Mouse (Mus musculus) left cerebral cortex, postnatal 36 days (tissue): ENCODE data around the gene Adamts17. TPM values are rescaled to one million over a fixed set of nuclear protein-coding genes. Genes with fewer than 3 reads are reported as not detected.

Experiments used
- DNase-seq, 2 experiments: peaks; one replicate each; pipeline ENCODE4 v3.0.0; 2021 to 2022; ENCODE audit warnings: low spot score in 2 of 2, mixed read lengths in 1 of 2
- intact Hi-C: fragments of 180-260 bp; cut with DNase I; formaldehyde crosslinking; loops from one replicate; pipeline ENCODE4 v1.15.1; 2025
- total RNA-seq, 2 experiments: library from RNA; stranded (reverse); gene quantifications; 2 replicates each; pipeline ENCODE4 v1.2.3; 2021

Adamts17 gene
- 10 to 100 TPM in 1 of 2 experiments, 1 to 10 TPM in 1; 7.0 to 16.8 TPM for total RNA-seq

- peak; percentile 91 for DNase-seq
- intact Hi-C loops, result loop anchor here (5.0 to 10.0 kb wide), 3 partner anchors 127 to 725 kb away; no protein-coding TSS in a partner anchor
Observed at GRCm38 (mm10) chr7:66839463-66840007, at the start of gene Adamts17. Gene Adamts17 (plus strand): TSS chr7:66839735.

GRCm38 (mm10) chr7:66789860-66790748, 49.4 kb upstream of the Adamts17 start:
- DNase-seq, result no peak
- intact Hi-C loops, result no loop called here

- DNase-seq, result no peak
- intact Hi-C loops, result no loop called here
Observed at GRCm38 (mm10) chr7:66791022-66791421, 48.5 kb upstream of the Adamts17 start.

GRCm38 (mm10) chr7:66796909-66797308, 42.6 kb upstream of the Adamts17 start:
- intact Hi-C loops, result no loop called here
- no peak for DNase-seq

- intact Hi-C loops, result no loop called here
- no peak for DNase-seq
Observed at GRCm38 (mm10) chr7:66797345-66797744, 42.2 kb upstream of the Adamts17 start.

GRCm38 (mm10) chr7:66798826-66799225, 40.7 kb upstream of the Adamts17 start:
- intact Hi-C loops, result no loop called here
- DNase-seq, result no peak

- no peak for DNase-seq
- intact Hi-C loops, result no loop called here
Observed at GRCm38 (mm10) chr7:66800784-66801183, 38.8 kb upstream of the Adamts17 start.

GRCm38 (mm10) chr7:66801785-66802184, 37.8 kb upstream of the Adamts17 start:
- DNase-seq, result no peak
- intact Hi-C loops, result no loop called here

- no peak for DNase-seq
- intact Hi-C loops, result no loop called here
Observed at GRCm38 (mm10) chr7:66803798-66804197, 35.7 kb upstream of the Adamts17 start.

GRCm38 (mm10) chr7:66806801-66807200, 32.7 kb upstream of the Adamts17 start:
- DNase-seq, result no peak
- intact Hi-C loops, result no loop called here

- intact Hi-C loops, result no loop called here
- DNase-seq, result no peak
Observed at GRCm38 (mm10) chr7:66810436-66810835, 29.1 kb upstream of the Adamts17 start.

GRCm38 (mm10) chr7:66811294-66811693, 28.2 kb upstream of the Adamts17 start:
- intact Hi-C loops, result no loop called here

GRCm38 (mm10) chr7:66812289-66812688, 27.2 kb upstream of the Adamts17 start:
- intact Hi-C loops, result no loop called here
- DNase-seq, result no peak

More at GRCm38 (mm10) chr7:66811294-66811693, 28.2 kb upstream of the Adamts17 start:
- no peak for DNase-seq

- peak in 1 of 2 experiments; percentile 6 for DNase-seq
- intact Hi-C loops, result no loop called here
Observed at GRCm38 (mm10) chr7:66812737-66813136, 26.8 kb upstream of the Adamts17 start.

GRCm38 (mm10) chr7:66813172-66813571, 26.4 kb upstream of the Adamts17 start:
- intact Hi-C loops, result no loop called here
- no peak for DNase-seq

GRCm38 (mm10) chr7:66815526-66815925, 24.0 kb upstream of the Adamts17 start:
- intact Hi-C loops, result no loop called here
- no peak for DNase-seq

GRCm38 (mm10) chr7:66820034-66820433, 19.5 kb upstream of the Adamts17 start:
- intact Hi-C loops, result loop anchor here (5.0 kb wide), 1 partner anchor 377 kb away; no protein-coding TSS in a partner anchor

GRCm38 (mm10) chr7:66830803-66831202, 8.7 kb upstream of the Adamts17 start:
- intact Hi-C loops, result loop anchor here (10.0 kb wide), 1 partner anchor 716 kb away; no protein-coding TSS in a partner anchor
- no peak for DNase-seq

More at GRCm38 (mm10) chr7:66820034-66820433, 19.5 kb upstream of the Adamts17 start:
- DNase-seq, result no peak

- intact Hi-C loops, result loop anchor here (10.0 kb wide), 1 partner anchor 716 kb away; no protein-coding TSS in a partner anchor
- DNase-seq, result no peak
Observed at GRCm38 (mm10) chr7:66831295-66831694, 8.2 kb upstream of the Adamts17 start.

GRCm38 (mm10) chr7:66840008-66840719, 629 bp downstream of the Adamts17 start:
- DNase-seq, result peak; percentile 41 to 66
- intact Hi-C loops, result loop anchor here (10.0 kb wide), 1 partner anchor 145 kb away; no protein-coding TSS in a partner anchor
